Mouse (Mus musculus) cortical plate, adult 2 months (tissue): ENCODE measurements around the gene Pip5k1c. TPM values are rescaled to one million over a fixed set of nuclear protein-coding genes. Genes with fewer than 3 reads are reported as not detected.

Experiments used
- H3K27ac ChIP-seq: fragments of 200-500 bp; 2 replicates; pipeline ENCODE4 v1.5.1; 2012; ENCODE audit warnings: low read length, control low read depth, inconsistent platforms; ENCODE audit not compliant: insufficient read depth
- H3K4me1 ChIP-seq: fragments of 200-500 bp; 2 replicates; pipeline ENCODE4 v1.6.1; 2011; ENCODE audit warnings: low read length; ENCODE audit not compliant: control insufficient read depth, insufficient read depth
- H3K4me3 ChIP-seq: fragments of 200-500 bp; 2 replicates; pipeline ENCODE4 v1.5.1; 2011; ENCODE audit warnings: mild to moderate bottlenecking, low read length, control low read depth; ENCODE audit not compliant: insufficient read depth
- CTCF ChIP-seq: fragments of 200-500 bp; IDR thresholded peaks from 2 replicates; pipeline ENCODE4 v1.5.1; 2011; ENCODE audit warnings: mild to moderate bottlenecking, control low read depth, low read length; ENCODE audit not compliant: insufficient read depth; ENCODE audit errors: extremely low read depth
- POLR2A ChIP-seq: fragments of 200-500 bp; IDR thresholded peaks from 2 replicates; pipeline ENCODE4 v1.6.1; 2011; ENCODE audit warnings: mild to moderate bottlenecking, low read length, control low read depth; ENCODE audit not compliant: insufficient read depth; ENCODE audit errors: extremely low read depth
- polyA plus RNA-seq: library from polyadenylated mRNA; depleted of rRNA; stranded (reverse); fragments of >200 nt; gene quantifications from 2 replicates; pipeline ENCODE4 v1.2.3, GENCODE M21; 2012

Gene Pip5k1c
- polyA plus RNA-seq, 1 experiment: 414 TPM

DNA sequence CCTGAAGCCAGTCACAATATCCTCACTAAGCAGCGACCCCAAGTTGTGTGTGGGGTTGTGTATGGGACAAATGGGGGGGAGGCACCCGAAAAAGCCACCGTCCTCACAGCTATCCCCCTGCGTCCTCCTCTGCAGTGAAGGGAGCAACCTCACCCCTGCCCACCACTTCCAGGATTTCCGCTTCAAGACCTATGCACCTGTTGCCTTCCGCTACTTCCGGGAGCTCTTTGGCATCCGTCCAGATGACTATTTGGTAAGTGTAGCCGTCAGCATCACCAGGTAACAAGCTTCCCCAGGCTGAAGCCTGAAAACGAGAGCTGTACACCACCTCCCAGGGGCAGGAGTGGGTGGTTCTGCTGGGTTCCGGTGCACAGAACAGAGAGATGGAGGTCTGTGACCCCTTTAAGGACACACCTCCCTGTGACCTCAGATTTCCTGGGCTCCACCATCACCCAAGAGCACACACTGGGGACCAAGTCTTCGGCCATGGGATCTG, 13.5 kb downstream of the Pip5k1c start:
- no peak overlapping the region for H3K4me3 ChIP-seq
- peaks cover 19% of the 10 kb centered on the region for H3K4me1 ChIP-seq
- TF ChIP-seq POLR2A (no peak), CTCF (no peak)
- peak overlapping the region; percentile 68; the same call in 1 of the 2 replicates for H3K27ac ChIP-seq

DNA sequence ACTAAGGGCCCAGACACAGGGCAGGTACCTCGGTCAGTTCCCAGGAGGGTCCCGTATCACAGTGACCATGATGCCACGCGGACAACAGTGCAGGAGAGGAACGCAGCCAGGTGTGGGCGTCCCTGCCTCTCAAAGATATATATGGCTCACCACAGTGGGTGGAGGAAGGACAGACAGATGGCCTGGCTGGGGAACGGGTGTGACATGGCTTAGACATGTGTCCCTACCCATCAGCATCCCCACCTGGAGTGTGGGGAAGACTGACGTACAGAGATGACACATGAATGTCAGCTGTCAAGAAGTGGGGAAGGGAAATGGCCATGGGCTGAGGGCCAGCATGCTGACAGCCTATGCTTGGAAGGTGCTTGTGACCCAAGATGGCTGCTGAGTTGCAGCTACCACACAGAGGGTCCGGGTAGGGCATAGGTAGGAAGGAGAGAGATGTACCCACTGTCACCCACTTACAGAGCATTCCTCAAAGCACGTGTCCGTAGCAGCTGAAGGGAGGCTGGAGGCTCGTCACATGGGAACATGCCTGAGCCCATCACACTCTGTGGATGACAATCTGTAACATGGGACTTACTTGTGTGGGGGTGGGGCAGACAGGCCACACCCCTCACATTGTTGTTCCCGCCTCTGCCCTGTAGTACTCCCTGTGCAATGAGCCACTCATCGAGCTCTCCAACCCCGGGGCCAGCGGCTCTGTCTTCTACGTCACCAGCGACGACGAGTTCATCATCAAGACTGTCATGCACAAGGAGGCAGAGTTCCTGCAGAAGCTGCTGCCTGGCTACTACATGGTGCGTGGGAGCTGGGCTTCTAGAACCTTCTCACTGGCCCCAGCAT, 14.3 kb downstream of the Pip5k1c start:
- peaks cover 17% of the 10 kb centered on the region for H3K4me1 ChIP-seq
- TF ChIP-seq CTCF (no peak), POLR2A (no peak)
- peak overlapping the region; percentile 68 for H3K27ac ChIP-seq
- no peak overlapping the region for H3K4me3 ChIP-seq

DNA sequence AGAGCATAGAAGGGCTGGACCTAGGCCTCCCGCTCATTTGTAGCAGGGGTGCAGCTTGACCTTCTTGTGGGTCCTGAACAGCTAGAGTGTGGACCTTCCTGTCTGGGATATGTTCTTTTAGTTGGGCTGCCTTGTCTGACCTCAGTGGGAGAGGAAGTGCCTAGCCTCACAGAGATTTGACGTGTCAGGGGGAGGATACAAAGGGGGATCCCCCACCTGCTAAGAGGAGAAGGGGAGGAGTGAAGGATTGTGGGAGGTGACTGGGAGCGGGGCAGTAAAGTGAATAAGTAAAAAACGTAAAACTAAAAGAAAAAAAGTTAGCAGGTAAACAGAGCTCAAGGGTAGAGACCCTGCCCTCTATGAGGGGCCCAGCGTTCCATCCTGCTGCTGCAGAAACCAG, 16.8 kb downstream of the Pip5k1c start:
- TF ChIP-seq POLR2A: no peak
- TF ChIP-seq CTCF: no peak
- Histone ChIP-seq H3K27ac (no peak overlapping the region), H3K4me1 (peaks cover 4% of the 10 kb centered on the region), H3K4me3 (no peak overlapping the region)

GRCm38 (mm10) chr10:81313581-81313980, 20.8 kb downstream of the Pip5k1c start:
- TF ChIP-seq POLR2A (no peak), CTCF (no peak)
- no peak overlapping the region for H3K4me3 ChIP-seq
- H3K27ac ChIP-seq: no peak overlapping the region
- H3K4me1 ChIP-seq: no peaks in the 10 kb centered on the region

DNA sequence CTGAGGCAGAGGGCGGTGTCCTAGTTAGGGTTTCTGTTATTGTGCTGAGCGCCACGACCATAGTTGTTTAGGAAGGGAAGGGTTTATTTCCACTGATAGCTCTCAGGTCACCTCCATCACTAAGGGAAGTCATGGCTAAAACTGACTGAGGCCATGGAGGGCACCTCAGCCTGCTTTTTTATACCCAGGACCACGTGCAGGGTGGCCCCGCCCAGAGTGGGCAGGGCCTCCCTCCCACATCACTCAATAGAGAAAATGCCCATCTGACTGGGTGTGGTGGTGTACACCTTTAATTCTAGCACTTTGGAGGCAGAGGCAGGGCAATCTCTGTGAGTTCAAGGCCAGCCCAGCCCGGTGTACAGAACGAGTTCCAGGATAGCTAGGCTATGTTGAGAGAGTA, 21.4 kb downstream of the Pip5k1c start:
- Histone ChIP-seq H3K4me3 (no peak overlapping the region), H3K27ac (no peak overlapping the region), H3K4me1 (no peaks in the 10 kb centered on the region)
- TF ChIP-seq POLR2A (no peak), CTCF (no peak)

GRCm38 (mm10) chr10:81315587-81315986, 22.8 kb downstream of the Pip5k1c start:
- TF ChIP-seq CTCF: no peak
- TF ChIP-seq POLR2A: no peak
- H3K4me3 ChIP-seq: no peak overlapping the region
- H3K27ac ChIP-seq: no peak overlapping the region
- no peaks in the 10 kb centered on the region for H3K4me1 ChIP-seq

DNA sequence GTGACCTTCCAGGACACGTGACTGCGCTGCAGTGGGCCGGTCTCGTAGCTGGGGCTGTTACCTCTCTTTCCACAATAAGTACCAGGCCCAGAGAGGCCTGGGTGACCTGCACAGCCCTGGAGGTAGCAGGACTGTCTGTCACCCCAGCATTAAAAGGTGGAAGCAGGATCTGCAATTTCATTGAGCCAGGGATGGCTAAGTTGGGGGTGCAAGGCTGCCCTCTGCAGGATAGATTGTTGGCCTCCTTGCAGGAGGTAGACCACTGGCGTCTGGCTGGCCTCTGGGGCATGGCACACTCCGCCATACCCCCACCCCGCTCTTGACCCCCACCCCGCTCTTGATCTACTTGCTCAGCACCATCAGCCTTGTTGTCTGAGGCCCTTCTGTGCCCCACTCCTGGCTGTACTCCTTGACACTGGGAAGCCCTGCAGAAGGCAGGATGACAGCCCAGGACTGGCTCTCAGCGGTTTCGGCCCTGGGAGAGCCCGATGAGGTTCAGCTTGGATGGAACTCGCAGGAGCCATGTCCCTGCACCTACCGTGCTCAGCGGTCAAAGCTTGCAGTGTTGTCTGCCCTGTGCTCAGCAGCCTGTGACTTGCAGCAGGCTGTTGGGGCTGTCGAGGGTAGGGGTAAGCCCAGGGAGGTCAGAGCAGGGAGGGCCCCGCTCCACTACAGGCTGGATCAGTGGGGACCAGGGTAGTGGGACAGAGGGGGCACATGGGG, 23.7 kb downstream of the Pip5k1c start:
- no peak overlapping the region for H3K4me3 ChIP-seq
- H3K4me1 ChIP-seq: no peaks in the 10 kb centered on the region
- TF ChIP-seq CTCF: peak; percentile 58
- no peak for TF ChIP-seq POLR2A
- H3K27ac ChIP-seq: no peak overlapping the region

DNA sequence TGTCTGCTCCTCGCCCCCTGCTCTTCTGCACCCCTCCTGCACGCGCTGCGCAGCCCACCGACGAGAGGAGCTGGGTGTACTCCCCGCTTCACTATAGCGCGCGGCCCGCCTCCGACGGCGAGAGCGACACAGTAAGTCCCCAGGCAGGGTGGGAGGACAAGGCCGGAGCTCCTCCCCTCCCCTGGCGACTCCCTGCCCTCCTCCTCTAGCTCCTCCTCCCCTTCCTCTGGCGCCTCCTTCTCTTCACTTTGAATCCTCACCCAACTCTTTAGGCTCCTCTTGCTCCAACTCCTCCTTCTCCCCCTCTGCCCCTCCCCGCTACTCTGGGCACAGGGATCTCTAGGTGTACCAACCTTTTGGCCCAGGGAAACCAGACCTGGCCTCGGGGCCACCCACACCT, 24.5 kb downstream of the Pip5k1c start:
- no peak for TF ChIP-seq CTCF
- no peak for TF ChIP-seq POLR2A
- Histone ChIP-seq H3K4me1 (no peaks in the 10 kb centered on the region), H3K27ac (no peak overlapping the region), H3K4me3 (no peak overlapping the region)

DNA sequence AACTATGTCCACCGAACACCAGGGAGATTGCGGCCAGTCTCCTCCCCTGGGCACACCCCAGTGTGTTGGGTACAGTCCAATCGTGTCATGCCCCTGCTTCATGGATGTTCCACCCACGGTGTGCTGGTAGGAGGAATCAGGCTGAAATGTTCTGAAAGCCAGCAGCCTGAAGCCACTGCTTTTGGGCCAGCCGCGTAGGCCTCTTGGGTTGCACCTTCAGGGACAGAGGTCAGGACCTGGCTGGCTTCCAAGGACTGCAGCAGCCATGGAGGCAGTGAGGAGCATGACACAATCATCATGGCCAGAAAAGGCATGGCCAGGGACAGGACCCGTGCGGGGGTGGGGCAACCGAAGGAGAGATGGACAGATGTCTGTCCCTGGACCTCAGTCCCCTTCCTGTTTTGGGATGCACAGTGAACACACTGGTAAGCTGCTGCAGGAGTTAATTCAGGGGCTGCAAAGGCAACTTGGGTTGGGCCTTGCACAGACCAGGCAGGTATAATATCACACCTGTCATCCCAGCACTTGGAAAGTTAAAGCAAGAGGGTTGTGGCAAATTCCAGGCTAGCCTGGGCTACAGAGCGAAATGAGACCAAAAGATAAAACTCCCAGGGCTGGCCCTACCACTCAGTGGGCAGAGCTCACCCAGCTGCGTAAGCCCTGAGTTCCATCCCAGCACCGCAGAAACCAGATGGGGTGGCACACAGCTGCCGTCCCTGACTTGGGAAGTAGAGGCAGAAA, 26.0 kb downstream of the Pip5k1c start:
- no peak for TF ChIP-seq CTCF
- TF ChIP-seq POLR2A: no peak
- H3K4me1 ChIP-seq: no peaks in the 10 kb centered on the region
- H3K27ac ChIP-seq: no peak overlapping the region
- no peak overlapping the region for H3K4me3 ChIP-seq
